Mouse (Mus musculus) liver, embryonic 18 days (tissue): ENCODE measurements around the gene V1rd19. TPM values are rescaled to one million over a fixed set of nuclear protein-coding genes. Genes with fewer than 3 reads are reported as not detected.

Source experiments
- polyA plus RNA-seq: library from polyadenylated mRNA; depleted of rRNA; stranded (reverse); fragments of >200 nt; gene quantifications from 2 replicates; pipeline ENCODE4 v1.2.3, GENCODE M21; 2012; rRNA removed

Gene V1rd19
- not detected in 2 replicates for polyA plus RNA-seq

DNA sequence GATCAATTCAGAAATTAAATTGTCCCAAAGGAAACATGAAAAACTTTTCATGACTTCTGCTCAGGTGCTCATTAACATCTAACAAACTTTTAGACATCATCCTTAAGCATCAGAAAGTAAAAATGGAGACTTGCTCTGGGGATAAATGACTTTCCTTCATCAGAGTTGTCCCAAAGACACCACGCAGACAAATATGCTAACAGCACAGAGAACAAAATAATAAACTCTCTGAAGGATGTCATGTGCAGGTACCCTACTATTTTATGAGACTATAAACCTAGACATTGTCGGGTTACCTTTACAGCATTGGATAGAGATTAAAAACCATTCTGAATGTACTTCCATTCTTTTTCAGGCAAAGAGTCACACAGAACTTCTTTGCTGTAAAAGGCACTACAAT is at the start of gene V1rd19:
Gene V1rd19 (plus strand): TSS at position 301 of the 400 bp plus-strand sequence.

DNA sequence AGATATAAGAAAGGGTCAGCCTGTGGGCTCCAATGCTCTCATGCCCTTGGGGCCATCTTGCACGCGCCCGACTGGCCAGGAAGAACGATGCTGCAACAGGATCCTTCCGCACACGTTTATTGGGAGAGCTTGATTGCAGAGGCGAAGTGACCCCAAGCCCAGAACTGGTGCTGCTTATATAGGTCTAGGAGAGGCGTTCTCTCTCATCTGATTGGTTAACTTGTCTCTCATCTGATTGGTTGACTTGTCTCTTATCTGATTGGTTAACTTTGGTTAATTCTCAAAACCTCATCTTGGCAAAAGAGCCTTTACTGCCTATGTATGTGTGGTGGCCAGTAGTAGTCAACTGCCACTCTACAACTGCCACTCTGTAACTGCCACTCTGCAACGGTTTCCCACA is 27.2 kb upstream of the V1rd19 start, which contains the start of gene Vmn1r181:
Gene Vmn1r181 (plus strand): TSS at position 301 of the 400 bp plus-strand sequence.

DNA sequence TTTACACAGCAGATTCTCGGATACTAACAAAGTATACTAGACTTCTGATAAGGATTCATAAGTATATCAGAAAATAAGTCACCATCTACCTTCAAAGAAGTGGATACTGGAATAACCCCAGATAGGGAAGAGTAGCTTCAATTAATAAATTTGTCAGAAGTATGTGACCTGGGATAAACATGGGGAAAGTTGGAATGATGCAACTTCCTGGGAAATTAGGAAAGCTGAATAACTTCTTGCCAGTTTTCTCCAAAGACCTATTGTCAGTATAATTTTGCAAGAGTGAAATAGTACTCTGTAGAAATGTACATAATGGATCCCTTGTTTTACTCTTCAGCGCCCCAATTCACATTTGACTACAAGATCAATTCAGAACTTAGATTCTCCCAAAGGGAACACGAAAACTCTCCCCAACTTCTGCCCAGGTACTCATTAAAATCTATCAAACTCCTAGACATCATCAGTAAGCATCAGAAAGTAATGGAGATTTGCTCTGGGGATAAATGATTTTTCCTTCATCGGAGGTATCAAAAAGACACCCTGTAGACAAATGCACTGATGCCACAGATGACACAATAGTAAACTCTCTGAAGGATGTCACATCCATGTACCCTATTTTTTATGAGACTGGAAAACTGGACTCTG is 51.3 kb downstream of the V1rd19 start, which contains the start of gene Vmn1r183:
Gene Vmn1r183 (plus strand): TSS at position 595 of the 645 bp plus-strand sequence.

Other genes with a start within 250 kb of the V1rd19 start
- not detected in 2 replicates for gene Vmn1r174, start 249.4 kb upstream of the V1rd19 start, polyA plus RNA-seq
- not detected in 2 replicates for gene Vmn1r175, start 191.0 kb upstream of the V1rd19 start, polyA plus RNA-seq
- not detected in 2 replicates for gene Vmn1r176, start 164.3 kb upstream of the V1rd19 start, polyA plus RNA-seq
- not detected in 2 replicates for gene Vmn1r177, start 135.2 kb upstream of the V1rd19 start, polyA plus RNA-seq
- gene Vmn1r178, start 109.7 kb upstream of the V1rd19 start, polyA plus RNA-seq = not detected in 2 replicates
- gene Vmn1r179, start 74.7 kb upstream of the V1rd19 start, polyA plus RNA-seq = not detected in 2 replicates
- not detected in 2 replicates for gene Vmn1r180, start 51.1 kb upstream of the V1rd19 start, polyA plus RNA-seq
- gene Vmn1r181, start 27.1 kb upstream of the V1rd19 start, polyA plus RNA-seq = not detected in 2 replicates
- not detected in 2 replicates for gene Vmn1r183, start 51.6 kb downstream of the V1rd19 start, polyA plus RNA-seq
- 5.7 and 6.0 TPM in 2 replicates for gene Zfp180, start 80.2 kb downstream of the V1rd19 start, polyA plus RNA-seq
- 0.49 and 0.68 TPM in 2 replicates for gene Zfp112, start 110.6 kb downstream of the V1rd19 start, polyA plus RNA-seq
- 2.6 and 2.7 TPM in 2 replicates for gene Zfp235, start 132.5 kb downstream of the V1rd19 start, polyA plus RNA-seq
- 0.11 and 0.13 TPM in 2 replicates for gene Zfp114, start 173.4 kb downstream of the V1rd19 start, polyA plus RNA-seq
- 0.79 and 0.87 TPM in 2 replicates for gene Zfp111, start 209.8 kb downstream of the V1rd19 start, polyA plus RNA-seq
- gene Zfp109, start 235.9 kb downstream of the V1rd19 start, polyA plus RNA-seq = 1.1 and 1.2 TPM in 2 replicates